Mouse (Mus musculus) cortical plate, adult 2 months (tissue): Measurements from ENCODE around the gene Plekhm3. TPM values are rescaled to one million over a fixed set of nuclear protein-coding genes. Genes with fewer than 3 reads are reported as not detected.

Experiments used
- H3K27ac ChIP-seq: fragments of 200-500 bp; 2 replicates; pipeline ENCODE4 v1.5.1; 2012; ENCODE audit warnings: low read length, control low read depth, inconsistent platforms; ENCODE audit not compliant: insufficient read depth
- H3K4me1 ChIP-seq: fragments of 200-500 bp; 2 replicates; pipeline ENCODE4 v1.6.1; 2011; ENCODE audit warnings: low read length; ENCODE audit not compliant: control insufficient read depth, insufficient read depth
- H3K4me3 ChIP-seq: fragments of 200-500 bp; 2 replicates; pipeline ENCODE4 v1.5.1; 2011; ENCODE audit warnings: mild to moderate bottlenecking, low read length, control low read depth; ENCODE audit not compliant: insufficient read depth
- CTCF ChIP-seq: fragments of 200-500 bp; IDR thresholded peaks from 2 replicates; pipeline ENCODE4 v1.5.1; 2011; ENCODE audit warnings: mild to moderate bottlenecking, control low read depth, low read length; ENCODE audit not compliant: insufficient read depth; ENCODE audit errors: extremely low read depth
- POLR2A ChIP-seq: fragments of 200-500 bp; IDR thresholded peaks from 2 replicates; pipeline ENCODE4 v1.6.1; 2011; ENCODE audit warnings: mild to moderate bottlenecking, low read length, control low read depth; ENCODE audit not compliant: insufficient read depth; ENCODE audit errors: extremely low read depth
- polyA plus RNA-seq: library from polyadenylated mRNA; depleted of rRNA; stranded (reverse); fragments of >200 nt; gene quantifications from 2 replicates; pipeline ENCODE4 v1.2.3, GENCODE M21; 2012

Gene Plekhm3
- polyA plus RNA-seq, 1 experiment = 15.4 TPM

DNA sequence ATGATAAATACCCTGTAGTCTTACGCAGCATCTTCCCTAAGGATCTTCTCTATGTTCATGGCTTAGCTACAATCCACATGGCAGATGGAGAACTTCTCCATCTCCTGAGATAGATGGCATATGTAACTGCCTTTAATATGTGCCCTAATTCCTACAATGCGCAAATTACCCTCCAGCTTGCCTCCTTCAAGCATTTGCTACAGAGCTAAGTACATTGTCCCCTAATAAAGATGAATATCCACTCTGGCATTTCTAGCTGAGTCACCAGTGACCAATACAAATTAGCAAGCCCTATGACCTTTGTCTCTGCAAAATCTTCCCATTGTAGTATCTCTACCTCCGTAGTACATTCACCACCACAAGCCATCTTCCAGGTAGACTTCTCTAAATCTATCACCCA lies 6.4 kb downstream of the Plekhm3 start:
- Histone ChIP-seq H3K4me3 (no peak overlapping the region), H3K4me1 (no peaks in the 10 kb centered on the region; the same call in 1 of the 2 replicates), H3K27ac (no peak overlapping the region)
- TF ChIP-seq POLR2A (no peak), CTCF (no peak)

GRCm38 (mm10) chr1:64949377-64949776 lies 7.2 kb downstream of the Plekhm3 start:
- Histone ChIP-seq H3K4me3 (no peak overlapping the region), H3K27ac (no peak overlapping the region), H3K4me1 (no peaks in the 10 kb centered on the region; the same call in 1 of the 2 replicates)
- TF ChIP-seq CTCF = no peak
- no peak for TF ChIP-seq POLR2A

GRCm38 (mm10) chr1:64946106-64946505 lies 10.5 kb downstream of the Plekhm3 start:
- no peak overlapping the region for H3K27ac ChIP-seq
- TF ChIP-seq POLR2A = no peak
- no peak for TF ChIP-seq CTCF
- no peak overlapping the region for H3K4me3 ChIP-seq
- no peaks in the 10 kb centered on the region; the same call in 1 of the 2 replicates for H3K4me1 ChIP-seq

GRCm38 (mm10) chr1:64945214-64945785 lies 11.3 kb downstream of the Plekhm3 start:
- Histone ChIP-seq H3K4me1 (no peaks in the 10 kb centered on the region; the same call in 1 of the 2 replicates), H3K4me3 (no peak overlapping the region), H3K27ac (no peak overlapping the region)
- no peak for TF ChIP-seq CTCF
- no peak for TF ChIP-seq POLR2A

DNA sequence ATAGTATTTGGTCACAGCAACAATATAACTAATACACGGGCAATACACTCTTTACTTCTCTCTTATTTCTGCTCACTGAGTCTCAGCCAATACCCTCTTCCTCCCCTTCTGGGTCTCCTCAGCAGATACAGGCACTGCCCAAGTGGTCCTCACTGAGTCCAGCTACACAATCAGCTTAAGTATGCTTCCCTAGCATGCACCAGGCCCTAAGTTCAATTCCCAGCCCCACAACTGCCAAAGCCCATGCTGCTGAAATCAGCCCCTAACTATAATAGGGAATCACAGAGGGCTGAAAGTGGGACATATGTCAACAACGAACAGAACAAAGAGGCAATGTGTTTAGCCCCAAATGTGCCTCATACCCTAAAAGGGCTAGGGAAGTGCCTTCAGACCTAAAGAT lies 11.9 kb downstream of the Plekhm3 start:
- no peak for TF ChIP-seq POLR2A
- TF ChIP-seq CTCF = no peak
- Histone ChIP-seq H3K4me3 (no peak overlapping the region), H3K4me1 (no peaks in the 10 kb centered on the region; the same call in 1 of the 2 replicates), H3K27ac (no peak overlapping the region)

- TF ChIP-seq POLR2A (no peak), CTCF (no peak)
- H3K4me1 ChIP-seq = no peaks in the 10 kb centered on the region; the same call in 1 of the 2 replicates
These were observed 14.4 kb downstream of the Plekhm3 start for GRCm38 (mm10) chr1:64942006-64942755.

GRCm38 (mm10) chr1:64938907-64939306 lies 17.7 kb downstream of the Plekhm3 start:
- H3K27ac ChIP-seq = no peak overlapping the region
- no peak overlapping the region for H3K4me3 ChIP-seq
- H3K4me1 ChIP-seq = no peaks in the 10 kb centered on the region
- no peak for TF ChIP-seq CTCF
- TF ChIP-seq POLR2A = no peak

More at GRCm38 (mm10) chr1:64942006-64942755, 14.4 kb downstream of the Plekhm3 start:
- Histone ChIP-seq H3K27ac (no peak overlapping the region), H3K4me3 (no peak overlapping the region)

GRCm38 (mm10) chr1:64937692-64938091 lies 18.9 kb downstream of the Plekhm3 start:
- no peak overlapping the region for H3K4me3 ChIP-seq
- H3K4me1 ChIP-seq = no peaks in the 10 kb centered on the region
- TF ChIP-seq CTCF (no peak), POLR2A (no peak)
- no peak overlapping the region for H3K27ac ChIP-seq

DNA sequence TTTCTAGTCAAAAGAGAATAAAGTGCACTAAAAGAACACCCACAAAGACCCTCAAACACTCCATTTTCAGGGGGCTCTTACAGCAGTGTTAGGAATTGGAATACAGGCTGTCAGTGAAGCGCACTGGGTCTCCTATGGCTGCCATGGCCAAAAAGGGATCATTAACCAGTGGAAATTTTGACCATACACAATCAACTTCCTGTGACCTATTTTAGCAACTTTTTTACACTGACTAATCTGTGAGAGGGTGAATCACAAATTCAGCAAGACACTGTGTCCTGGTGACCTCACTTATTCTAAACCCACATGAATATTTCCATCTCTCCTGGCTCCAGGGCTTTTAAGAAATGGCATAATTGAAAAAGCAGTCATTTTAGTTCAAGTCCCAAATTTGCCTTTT lies 23.7 kb downstream of the Plekhm3 start:
- Histone ChIP-seq H3K4me1 (peaks cover 3% of the 10 kb centered on the region), H3K27ac (no peak overlapping the region), H3K4me3 (no peak overlapping the region)
- no peak for TF ChIP-seq CTCF
- no peak for TF ChIP-seq POLR2A

DNA sequence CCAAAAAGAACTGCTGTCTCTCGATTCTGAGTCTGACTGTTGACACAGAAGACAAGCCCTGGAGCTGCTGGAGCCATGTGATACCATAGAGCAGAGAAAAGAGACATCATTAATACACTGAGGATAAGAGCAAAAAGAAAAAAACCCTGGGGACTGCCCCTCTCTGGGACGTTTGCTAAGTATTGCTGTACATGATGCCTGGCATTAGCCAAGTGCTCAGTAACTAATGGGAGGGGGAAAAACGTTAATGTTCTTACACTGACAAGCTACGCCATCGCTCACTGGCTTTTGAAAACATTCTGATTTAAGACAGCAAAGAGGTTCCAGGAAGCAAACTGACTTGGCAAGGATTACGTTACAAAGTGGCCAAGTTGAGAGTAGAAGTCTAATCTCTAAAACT lies 26.5 kb downstream of the Plekhm3 start:
- Histone ChIP-seq H3K4me1 (peaks cover 3% of the 10 kb centered on the region), H3K27ac (no peak overlapping the region), H3K4me3 (no peak overlapping the region)
- no peak for TF ChIP-seq CTCF
- no peak for TF ChIP-seq POLR2A
